Mouse (Mus musculus) heart, postnatal 0 days (tissue): Measurements from ENCODE around the gene Cops4. TPM values are rescaled to one million over a fixed set of nuclear protein-coding genes. Genes with fewer than 3 reads are reported as not detected.
A peak's percentile ranks its signal among the peaks of the same experiment; 100 is the strongest.

Experiments
- ATAC-seq: fragments of 200-750 bp; cut with Nextera tagmentation; 2 replicates; pipeline ENCODE4 v1.8.0; 2017; ENCODE audit warnings: low read depth, moderate number of reproducible peaks, moderate library complexity; ENCODE audit not compliant: insufficient read depth
- DNase-seq: peaks from one replicate; pipeline ENCODE4 v3.0.0-alpha.2; 2016; ENCODE audit warnings: low spot score
- H3K27ac ChIP-seq: fragments of 300-500 bp; sonication (generic); 2 replicates; pipeline ENCODE4 v1.5.1; 2014; ENCODE audit warnings: low read depth, mild to moderate bottlenecking
- H3K27me3 ChIP-seq: fragments of 300-500 bp; sonication (generic); 2 replicates; pipeline ENCODE4 v1.6.1; 2014; ENCODE audit warnings: low read length, mixed read lengths; ENCODE audit not compliant: control insufficient read depth, insufficient read depth
- H3K36me3 ChIP-seq: fragments of 300-500 bp; sonication (generic); replicated peaks from 2 replicates; pipeline ENCODE4 v1.6.1; 2014; ENCODE audit warnings: low read length, mixed read lengths; ENCODE audit not compliant: control insufficient read depth, insufficient read depth
- H3K4me1 ChIP-seq: fragments of 300-500 bp; sonication (generic); 2 replicates; pipeline ENCODE4 v1.6.1; 2014; ENCODE audit warnings: antibody characterized with exemption; ENCODE audit not compliant: control insufficient read depth, insufficient read depth
- H3K4me2 ChIP-seq: fragments of 300-500 bp; sonication (generic); 2 replicates; pipeline ENCODE4 v1.6.1; 2014; ENCODE audit warnings: low read depth, mild to moderate bottlenecking, low read length, moderate library complexity
- H3K4me3 ChIP-seq: fragments of 300-500 bp; sonication (generic); 2 replicates; pipeline ENCODE4 v1.5.1; 2014; ENCODE audit warnings: low read depth, low read length
- H3K9ac ChIP-seq: fragments of 300-500 bp; sonication (generic); replicated peaks from 2 replicates; pipeline ENCODE4 v1.6.1; 2014; ENCODE audit warnings: low read depth, low read length, mixed read lengths
- H3K9me3 ChIP-seq: fragments of 300-500 bp; sonication (generic); replicated peaks from 2 replicates; pipeline ENCODE4 v1.6.1; 2016; ENCODE audit warnings: low read length; ENCODE audit not compliant: control insufficient read depth
- CTCF ChIP-seq: IDR thresholded peaks from 2 replicates; pipeline ENCODE4 v1.5.1; 2016; ENCODE audit warnings: antibody characterized with exemption, control low read depth, low read depth
- EP300 ChIP-seq: IDR thresholded peaks from 2 replicates; pipeline ENCODE4 v1.6.1; 2016; ENCODE audit warnings: antibody characterized with exemption, low read depth
- WGBS: fragments of 180-500 bp; shearing (Covaris S2); extraction: QIAGEN DNeasy Blood & Tissue Kit; methylation state at CpG from one replicate; pipeline ENCODE4 v1.1.7; 2014; 5-methylcytosine and 5-hydroxymethylcytosine counted together
- polyA plus RNA-seq: library from polyadenylated mRNA; unstranded; fragments of >200 nt; fragmentation: Nextera tagmentation; extraction: Ambion mirVana; gene quantifications from 2 replicates; pipeline ENCODE4 v1.2.1, GENCODE M21; 2015
- total RNA-seq: library from RNA; depleted of rRNA; stranded (reverse); fragments of >200 nt; gene quantifications from 2 replicates; pipeline ENCODE4 v1.2.3, GENCODE M21; 2014; ENCODE audit warnings: low replicate concordance

Gene Cops4
- total and polyA plus RNA-seq, 2 experiments from 2014 or later, result 118 to 143 TPM

DNA sequence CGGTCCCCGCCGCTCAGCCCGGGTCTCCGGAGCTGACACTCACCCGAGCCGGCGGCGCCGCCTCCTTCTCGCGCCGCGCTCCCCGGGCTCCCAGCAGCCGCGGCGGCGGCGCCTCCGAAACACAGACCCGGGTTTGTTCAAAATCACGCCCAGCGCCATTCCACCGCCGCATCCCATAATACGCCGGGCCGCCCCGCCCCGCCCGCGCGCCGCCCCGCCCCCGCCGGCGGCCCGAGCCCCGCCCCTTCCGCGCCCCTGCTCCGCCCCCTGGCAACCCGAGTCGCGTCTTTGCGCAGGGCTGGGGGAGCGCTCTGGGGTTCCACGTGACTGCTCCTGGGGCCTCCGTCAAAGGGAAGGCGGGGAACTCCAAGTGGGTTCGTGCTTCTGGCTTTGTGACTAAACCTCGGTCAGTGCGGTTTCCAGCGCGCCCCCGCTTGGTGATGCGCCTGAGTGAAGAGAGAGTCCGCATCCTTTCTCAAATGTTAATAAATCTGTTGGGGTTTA, 17.6 kb upstream of the Cops4 start, which contains the start of gene Lin54:
Gene Lin54 (minus strand): TSS at position 182 of the 504 bp plus-strand sequence.
- Histone ChIP-seq H3K4me3 (peak within 1 kb of the TSS; percentile 92), H3K4me1 (peaks cover 16% of the 10 kb centered on the region), H3K9me3 (no peaks in the 10 kb centered on the region), H3K27me3 (no peaks in the 10 kb centered on the region), H3K4me2 (peak within 1 kb of the TSS; percentile 99), H3K36me3 (no peaks in the 10 kb centered on the region), H3K27ac (peak within 1 kb of the TSS; percentile 83), H3K9ac (peak within 1 kb of the TSS; percentile 75)
- ATAC-seq, result peak; percentile 94
- WGBS, result 1% methylated on average over 54 of the region's 60 CpGs
- TF ChIP-seq CTCF, result peak; percentile 22; the same call in 1 of the 2 replicates
- no peak for TF ChIP-seq EP300
- DNase-seq, result peak; percentile 92

GRCm38 (mm10) chr5:100501267-100501666, 16.8 kb upstream of the Cops4 start:
- ATAC-seq (no peak), DNase-seq (no peak)
- no peak overlapping the region for H3K27ac ChIP-seq
- 69% methylated on average over 4 of the region's 4 CpGs for WGBS
- H3K4me3 ChIP-seq, result no peak overlapping the region
- no peaks in the 10 kb centered on the region for H3K9me3 ChIP-seq
- H3K4me2 ChIP-seq, result no peak overlapping the region
- no peaks in the 10 kb centered on the region for H3K27me3 ChIP-seq
- TF ChIP-seq EP300 (no peak), CTCF (no peak)
- H3K9ac ChIP-seq, result no peak overlapping the region
- H3K4me1 ChIP-seq, result peaks cover 16% of the 10 kb centered on the region
- H3K36me3 ChIP-seq, result no peaks in the 10 kb centered on the region

DNA sequence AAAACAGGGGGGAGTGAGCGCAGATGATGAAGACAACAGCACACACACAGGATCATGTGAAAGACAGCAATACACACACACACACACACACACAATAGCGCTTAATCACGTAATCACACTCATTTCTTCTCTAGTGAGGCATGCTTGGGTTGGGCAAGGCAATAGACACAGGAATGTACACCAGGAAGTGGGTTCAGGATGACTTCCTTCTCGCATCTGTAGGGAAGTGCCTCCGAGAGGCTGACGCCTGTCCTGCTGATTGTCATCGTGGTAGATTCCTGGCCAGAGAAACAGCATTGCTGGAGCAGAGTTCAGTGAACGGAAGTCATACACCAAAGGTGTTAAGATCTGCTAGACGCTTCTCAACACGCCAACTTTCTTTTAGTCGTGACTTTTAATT, 8.9 kb upstream of the Cops4 start:
- Histone ChIP-seq H3K9ac (no peak overlapping the region), H3K27ac (no peak overlapping the region), H3K4me3 (no peak overlapping the region), H3K9me3 (no peaks in the 10 kb centered on the region), H3K4me2 (no peak overlapping the region), H3K27me3 (no peaks in the 10 kb centered on the region), H3K36me3 (no peaks in the 10 kb centered on the region), H3K4me1 (no peaks in the 10 kb centered on the region)
- no peak for ATAC-seq
- 53% methylated on average over 11 of the region's 11 CpGs for WGBS
- DNase-seq, result no peak
- TF ChIP-seq CTCF (no peak), EP300 (no peak)

DNA sequence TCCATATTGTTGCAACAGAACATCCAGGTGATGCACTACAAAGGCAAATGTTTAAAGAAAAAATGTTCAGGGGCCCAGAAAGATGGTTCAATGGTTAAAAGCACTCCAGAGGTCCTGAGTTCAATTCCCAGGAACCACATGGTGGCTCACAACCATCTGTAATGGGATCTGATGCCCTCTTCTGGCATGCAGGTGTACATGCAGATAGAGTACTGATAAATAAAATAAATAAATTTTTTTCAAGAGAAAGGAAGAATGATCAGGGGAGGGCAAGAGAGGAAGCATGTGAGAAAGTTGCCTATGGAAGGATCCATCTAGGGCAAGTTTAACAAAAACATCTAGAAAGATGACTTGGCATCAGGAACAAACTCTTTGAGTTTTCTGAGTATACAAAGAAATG, 5.5 kb upstream of the Cops4 start:
- no peak overlapping the region for H3K4me3 ChIP-seq
- H3K9ac ChIP-seq, result no peak overlapping the region
- no peaks in the 10 kb centered on the region for H3K36me3 ChIP-seq
- no peaks in the 10 kb centered on the region for H3K27me3 ChIP-seq
- DNase-seq, result no peak
- H3K4me2 ChIP-seq, result no peak overlapping the region
- peaks cover 3% of the 10 kb centered on the region for H3K4me1 ChIP-seq
- TF ChIP-seq EP300 (no peak), CTCF (no peak)
- no peak for ATAC-seq
- no peaks in the 10 kb centered on the region for H3K9me3 ChIP-seq
- no peak overlapping the region for H3K27ac ChIP-seq

DNA sequence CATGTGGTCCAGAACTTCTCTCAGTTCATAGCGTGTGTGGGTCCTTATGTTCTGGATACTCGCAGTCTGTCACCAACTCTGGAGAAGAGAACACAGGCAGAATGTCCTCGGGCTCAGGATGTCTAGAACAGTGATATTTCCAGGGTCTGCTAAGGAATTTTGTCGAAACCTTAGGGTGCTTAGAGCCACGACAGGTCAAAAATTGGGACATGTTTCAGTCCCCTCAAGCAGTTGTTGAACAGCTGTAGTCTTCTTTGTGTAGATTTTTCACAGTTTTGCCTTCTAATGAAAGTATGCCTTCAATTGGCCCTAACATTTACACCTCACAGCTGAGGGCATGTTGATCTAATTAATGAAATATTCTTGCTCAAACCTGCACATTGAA, 910 bp downstream of the Cops4 start:
- ATAC-seq (no peak), DNase-seq (no peak)
- WGBS, result 5% methylated on average over 5 of the region's 5 CpGs
- Histone ChIP-seq H3K9ac (peak overlapping the region; percentile 85), H3K9me3 (no peaks in the 10 kb centered on the region), H3K4me3 (peak overlapping the region; percentile 87), H3K4me2 (peak overlapping the region; percentile 71), H3K27ac (peak overlapping the region; percentile 82), H3K36me3 (0 out of 2 replicates have a peak, but pooled peaks cover 4% of the 10 kb centered on the region), H3K27me3 (no peaks in the 10 kb centered on the region), H3K4me1 (peaks cover 21% of the 10 kb centered on the region)
- TF ChIP-seq EP300, result no peak
- no peak for TF ChIP-seq CTCF

DNA sequence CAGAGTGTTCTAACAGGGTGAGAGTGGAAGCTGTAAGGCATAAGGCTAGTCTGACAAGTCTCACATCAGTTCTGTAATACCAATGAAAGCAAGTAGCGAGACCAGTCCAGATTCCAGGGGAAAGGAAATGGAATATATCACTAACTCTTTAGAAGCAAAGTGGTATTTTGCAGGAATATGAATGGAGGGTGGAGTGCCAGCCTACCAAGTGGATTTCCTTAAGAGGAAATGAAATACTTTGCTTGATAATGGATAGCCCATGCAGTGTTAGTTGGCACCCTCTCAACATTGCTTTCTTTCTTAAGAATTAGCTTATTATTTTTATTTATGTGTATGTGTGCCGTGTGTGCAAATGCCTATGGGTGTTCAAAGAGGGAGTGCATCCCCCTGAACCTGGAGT, 2.1 kb downstream of the Cops4 start:
- H3K4me3 ChIP-seq, result no peak overlapping the region
- H3K4me2 ChIP-seq, result no peak overlapping the region
- peaks cover 21% of the 10 kb centered on the region for H3K4me1 ChIP-seq
- 69% methylated on average over 2 of the region's 2 CpGs for WGBS
- TF ChIP-seq CTCF, result no peak
- TF ChIP-seq EP300, result no peak
- DNase-seq (no peak), ATAC-seq (no peak)
- H3K27ac ChIP-seq, result no peak overlapping the region
- H3K9me3 ChIP-seq, result no peaks in the 10 kb centered on the region
- no peaks in the 10 kb centered on the region for H3K27me3 ChIP-seq
- H3K9ac ChIP-seq, result no peak overlapping the region
- peaks cover 6% of the 10 kb centered on the region; the same call in 1 of the 2 replicates for H3K36me3 ChIP-seq
